Mouse (Mus musculus) liver, embryonic 14.5 days (tissue): ENCODE measurements at regions not wholly inside any gene's neighbourhood (a gene's known extent, or its start where the extent isn't known, plus 50 kb on each side); places are given as distances from the start of the nearest gene placed in this dataset.

ENCODE experiments used
- ATAC-seq: fragments of 200-750 bp; cut with Nextera tagmentation; 2 replicates; pipeline ENCODE4 v1.8.0; 2017; ENCODE audit warnings: moderate number of reproducible peaks, mild to moderate bottlenecking, moderate library complexity; ENCODE audit not compliant: insufficient read depth
- DNase-seq, 3 experiments: peaks; one replicate each; pipeline ENCODE4 v3.0.0-alpha.2; 2012 to 2013; ENCODE audit warnings: low read depth in 3 of 3, low spot score in 3 of 3
- H3K27ac ChIP-seq: fragments of 300-500 bp; sonication (generic); 2 replicates; pipeline ENCODE4 v1.5.1; 2014; ENCODE audit warnings: moderate library complexity, mild to moderate bottlenecking, control low read depth, inconsistent platforms
- H3K27me3 ChIP-seq: fragments of 300-500 bp; sonication (generic); 2 replicates; pipeline ENCODE4 v1.6.1; 2014; ENCODE audit warnings: mild to moderate bottlenecking, low read length, moderate library complexity; ENCODE audit not compliant: control insufficient read depth, insufficient read depth
- H3K36me3 ChIP-seq: fragments of 300-500 bp; sonication (generic); replicated peaks from 2 replicates; pipeline ENCODE4 v1.6.1; 2014; ENCODE audit warnings: low read depth; ENCODE audit not compliant: control insufficient read depth, insufficient read depth
- H3K4me1 ChIP-seq, 2 experiments: fragments of 200-500 bp in 1 of 2; fragments of 300-500 bp in 1 of 2; sonication (generic) in 1 of 2; replicated peaks; 2 replicates each; pipeline ENCODE4 v1.6.1; 2012 to 2014; ENCODE audit warnings: antibody characterized with exemption in 1 of 2, inconsistent platforms in 1 of 2, low read length in 1 of 2; ENCODE audit not compliant: control insufficient read depth in 2 of 2, insufficient read depth in 2 of 2
- H3K4me2 ChIP-seq: fragments of 300-500 bp; sonication (generic); 2 replicates; pipeline ENCODE4 v1.6.1; 2014; ENCODE audit warnings: low read depth, mild to moderate bottlenecking, control low read depth, moderate library complexity
- H3K4me3 ChIP-seq, 2 experiments: fragments of 200-500 bp in 1 of 2; fragments of 300-500 bp in 1 of 2; sonication (generic) in 1 of 2; 2 replicates each; pipeline ENCODE4 v1.5.1; 2012 to 2014; ENCODE audit warnings: low read depth in 2 of 2, low read length in 2 of 2, mild to moderate bottlenecking in 2 of 2, control low read depth in 1 of 2, inconsistent platforms in 1 of 2, moderate library complexity in 1 of 2; ENCODE audit not compliant: insufficient read depth in 1 of 2
- H3K9ac ChIP-seq: fragments of 300-500 bp; sonication (generic); replicated peaks from 2 replicates; pipeline ENCODE4 v1.6.1; 2014; ENCODE audit warnings: mild to moderate bottlenecking, control low read depth, moderate library complexity
- H3K9me3 ChIP-seq: fragments of 300-500 bp; sonication (generic); 2 replicates; pipeline ENCODE4 v1.6.1; 2016; ENCODE audit warnings: low read length, mixed read lengths; ENCODE audit not compliant: control insufficient read depth
- CTCF ChIP-seq: IDR thresholded peaks from 2 replicates; pipeline ENCODE4 v1.5.1; 2016; ENCODE audit warnings: antibody characterized with exemption, low read depth, control low read depth
- EP300 ChIP-seq: IDR thresholded peaks from 2 replicates; pipeline ENCODE4 v1.6.1; 2016; ENCODE audit warnings: antibody characterized with exemption, low read depth
- whole genome bisulfite sequencing: fragments of 180-500 bp; shearing (Covaris S2); extraction: QIAGEN DNeasy Blood & Tissue Kit; methylation state at CpG from one replicate; pipeline ENCODE4 v1.1.7; 2014; ENCODE audit not compliant: insufficient replicate concordance; 5-methylcytosine and 5-hydroxymethylcytosine counted together

- no peaks in the 10 kb centered on the region for H3K36me3 ChIP-seq
- no peak overlapping the region for H3K27ac ChIP-seq
- TF ChIP-seq EP300 (no peak), CTCF (no peak)
- no peak overlapping the region for H3K4me2 ChIP-seq
- 47% methylated on average over 1 of the region's 1 CpGs for WGBS
- H3K9me3 ChIP-seq, result no peaks in the 10 kb centered on the region
- no peak for DNase-seq
- H3K4me1 ChIP-seq, result no peaks in the 10 kb centered on the region
- H3K9ac ChIP-seq, result no peak overlapping the region
- ATAC-seq, result no peak
- no peaks in the 10 kb centered on the region for H3K27me3 ChIP-seq
- H3K4me3 ChIP-seq, result no peak overlapping the region
Observed at GRCm38 (mm10) chr1:66113916-66114315, 61.2 kb upstream of the Map2 start.

- Histone ChIP-seq H3K9me3 (no peaks in the 10 kb centered on the region), H3K36me3 (no peaks in the 10 kb centered on the region), H3K27me3 (no peaks in the 10 kb centered on the region), H3K27ac (no peak overlapping the region), H3K9ac (no peak overlapping the region), H3K4me1 (no peaks in the 10 kb centered on the region), H3K4me3 (no peak overlapping the region), H3K4me2 (no peak overlapping the region)
- TF ChIP-seq CTCF, result no peak
- TF ChIP-seq EP300, result no peak
- ATAC-seq, result no peak
- DNase-seq, result no peak
- 58% methylated on average over 3 of the region's 3 CpGs for WGBS
Observed at GRCm38 (mm10) chr1:66115330-66115729, 59.7 kb upstream of the Map2 start.
